Mouse (Mus musculus) right cerebral cortex, postnatal 36 days (tissue): ENCODE results near the gene Clmp.

Source experiments
- DNase-seq, 2 experiments: peaks; one replicate each; pipeline ENCODE4 v3.0.0; 2022; ENCODE audit warnings: low spot score in 2 of 2, mixed read lengths in 1 of 2

Gene Clmp

GRCm38 (mm10) chr9:40693026-40693425, 7.3 kb downstream of the Clmp start:
- DNase-seq = no peak

- DNase-seq = no peak
Observed at GRCm38 (mm10) chr9:40693768-40694167, 8.0 kb downstream of the Clmp start.

GRCm38 (mm10) chr9:40694284-40694683, 8.5 kb downstream of the Clmp start:
- DNase-seq = no peak

- no peak for DNase-seq
Observed at GRCm38 (mm10) chr9:40696086-40696485, 10.3 kb downstream of the Clmp start.

GRCm38 (mm10) chr9:40699194-40699593, 13.4 kb downstream of the Clmp start:
- no peak for DNase-seq

- DNase-seq = no peak
Observed at GRCm38 (mm10) chr9:40700253-40700652, 14.5 kb downstream of the Clmp start.

GRCm38 (mm10) chr9:40704364-40705276, 18.9 kb downstream of the Clmp start:
- DNase-seq = no peak

GRCm38 (mm10) chr9:40708448-40709140, 22.8 kb downstream of the Clmp start:
- DNase-seq = no peak

GRCm38 (mm10) chr9:40709141-40709537, 23.4 kb downstream of the Clmp start:
- DNase-seq = no peak

- DNase-seq = no peak
Observed at GRCm38 (mm10) chr9:40709587-40709986, 23.8 kb downstream of the Clmp start.

- no peak for DNase-seq
Observed at GRCm38 (mm10) chr9:40709991-40710390, 24.2 kb downstream of the Clmp start.

- no peak for DNase-seq
Observed at GRCm38 (mm10) chr9:40711654-40712053, 25.9 kb downstream of the Clmp start.

GRCm38 (mm10) chr9:40717182-40717874, 31.6 kb downstream of the Clmp start:
- peak; percentile 36 to 41 for DNase-seq

GRCm38 (mm10) chr9:40717875-40718185, 32.1 kb downstream of the Clmp start:
- no peak for DNase-seq

- DNase-seq = no peak
Observed at GRCm38 (mm10) chr9:40720881-40721280, 35.1 kb downstream of the Clmp start.

GRCm38 (mm10) chr9:40723311-40723772, 37.6 kb downstream of the Clmp start:
- no peak for DNase-seq

GRCm38 (mm10) chr9:40724978-40725377, 39.2 kb downstream of the Clmp start:
- no peak for DNase-seq

- DNase-seq = no peak
Observed at GRCm38 (mm10) chr9:40727140-40727823, 41.5 kb downstream of the Clmp start.

GRCm38 (mm10) chr9:40727824-40728495, 42.2 kb downstream of the Clmp start:
- DNase-seq = no peak

- no peak for DNase-seq
Observed at GRCm38 (mm10) chr9:40730302-40730700, 44.5 kb downstream of the Clmp start.
